32 mouse cellular contexts compared by ENCODE assay signal in genomic region chr11:100360175-100360574, GRCm38 (mm10). TPM values are rescaled to one million over a fixed set of nuclear protein-coding genes. Genes with fewer than 3 reads are reported as not detected.
"Had no signal": no experiment of that assay in that cellular context is flagged by ENCODE, and none has a peak within 500 bp of the region (broad histone marks: within the 10 kb centered on the region; RNA-seq: fewer than 3 reads in every experiment).

No protein-coding gene starts in this region.

- H3K27ac ChIP-seq: limb, embryonic 12.5 days; limb, embryonic 15.5 days; liver, embryonic 14.5 days; lung, embryonic 15.5 days; stomach, postnatal 0 days had no signal

- H3K4me2 ChIP-seq: limb, embryonic 12.5 days; limb, embryonic 15.5 days; liver, embryonic 11.5 days; lung, embryonic 15.5 days; midbrain, embryonic 11.5 days had no signal

- H3K36me3 ChIP-seq: limb, embryonic 12.5 days; limb, embryonic 15.5 days; lung, embryonic 15.5 days had no signal

- H3K4me3 ChIP-seq: limb, embryonic 12.5 days; limb, embryonic 15.5 days; lung, embryonic 15.5 days had no signal

- DNase-seq: kidney, adult 2 months; kidney, postnatal 14 days; kidney, postnatal 4 days; layer of hippocampus, postnatal 36 days; left cerebral cortex, postnatal 4 days; liver, postnatal 0 days; lung, postnatal 14 days; lung, postnatal 4 days; midbrain, embryonic 14.5 days; right cerebral cortex, adult 18-20 months; right cerebral cortex, postnatal 14 days; right cerebral cortex, postnatal 4 days; thymus, adult 2 months; thymus, postnatal 14 days; thymus, postnatal 4 days had no signal

- H3K9me3 ChIP-seq: limb, embryonic 12.5 days; limb, embryonic 15.5 days; lung, embryonic 15.5 days had no signal

- ATAC-seq: liver, postnatal 0 days had no signal

- H3K9ac ChIP-seq: limb, embryonic 12.5 days; limb, embryonic 15.5 days; liver, embryonic 14.5 days; liver, postnatal 0 days; lung, embryonic 15.5 days had no signal

RNA-seq across cellular contexts. Expression of gene Hap1, which starts 4.2 kb away (rescaled TPM):
- total RNA-seq: megakaryocyte progenitor cell, adult 5-6 weeks; megakaryocyte-erythroid progenitor cell, adult 5-6 weeks had no signal

RNA-seq across cellular contexts. Expression of gene Gast, which starts 26.0 kb away (rescaled TPM):
- total RNA-seq: layer of hippocampus, adult 18-20 months; layer of hippocampus, postnatal 10 days; layer of hippocampus, postnatal 36 days; left cerebral cortex, adult 8-10 months; left cerebral cortex, postnatal 14 days; left cerebral cortex, postnatal 4 days; megakaryocyte progenitor cell, adult 5-6 weeks; megakaryocyte-erythroid progenitor cell, adult 5-6 weeks; midbrain, postnatal 0 days had no signal
- polyA plus RNA-seq: kidney, adult 2 months; kidney, embryonic 14.5 days; limb, embryonic 12.5 days; liver, embryonic 11.5 days; liver, embryonic 14.5 days; liver, postnatal 0 days; lung, embryonic 15.5 days; neural tube, embryonic 11.5 days; neural tube, embryonic 14.5 days had no signal
